Mouse (Mus musculus): ENCODE measurements around the gene Cby1.

DNA sequence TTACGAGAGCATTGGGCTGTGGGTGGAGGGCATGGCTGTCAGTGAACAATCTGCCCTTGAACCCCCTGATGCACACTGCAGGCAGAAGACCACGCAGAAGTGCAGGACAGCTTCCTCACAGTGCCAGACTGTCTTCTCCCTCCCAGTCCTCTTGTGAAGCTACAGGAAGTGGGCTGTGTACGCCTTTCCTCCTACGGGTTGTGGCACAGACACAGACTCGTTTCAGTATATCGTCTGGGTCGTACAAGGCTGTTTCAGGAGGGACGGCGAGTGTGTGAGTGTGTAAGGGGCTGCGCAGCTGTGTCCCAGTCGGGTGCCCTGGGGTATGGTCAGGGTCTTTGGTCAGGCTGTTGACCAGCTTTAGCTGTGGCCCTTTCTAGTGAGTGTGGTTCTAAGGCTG, 34.7 kb downstream of the Cby1 start:
- no peak for TF ChIP-seq GATA1 (IDR thresholded peaks at IDR 0.05; ENCODE audit: borderline replicate concordance, low read length)
- TF ChIP-seq FLI1 (IDR thresholded peaks at IDR 0.05; ENCODE audit: low read length), result no peak
